8 mouse cellular contexts compared by ENCODE assay signal in genomic region chr15:88819026-88819905, GRCm38 (mm10). TPM values are rescaled to one million over a fixed set of nuclear protein-coding genes. Genes with fewer than 3 reads are reported as not detected.
DNase-seq lines count a peak whose midpoint lies in the region; ATAC-seq lines count a peak whose summit lies in the region.

Alg12 (minus strand) TSS chr15:88819318.
Creld2 (plus strand) TSS chr15:88819646.

- peak; percentile 96 for ATAC-seq in erythroblast, adult 5-6 weeks (replicated peaks; ENCODE audit: low FRiP score, poor library complexity, severe bottlenecking)
- ATAC-seq in kidney, embryonic 15.5 days (replicated peaks; ENCODE audit: low FRiP score) = peak; percentile 99
- ATAC-seq in monocyte, adult 5-6 weeks (replicated peaks; ENCODE audit: insufficient number of reproducible peaks, low FRiP score, low TSS enrichment, poor library complexity, severe bottlenecking) = peak; percentile 96

- no peaks in the 10 kb centered on the region for H3K27me3 ChIP-seq in heart, embryonic 10.5 days (ENCODE audit: insufficient read depth, poor library complexity, severe bottlenecking)
- H3K27me3 ChIP-seq in kidney, embryonic 15.5 days = no peaks in the 10 kb centered on the region

- H3K4me1 ChIP-seq in heart, embryonic 10.5 days = peaks cover 28% of the 10 kb centered on the region
- peaks cover 21% of the 10 kb centered on the region for H3K4me1 ChIP-seq in kidney, embryonic 15.5 days

- under 1% methylated on average over 87 of the region's 88 CpGs for whole genome bisulfite sequencing in heart, embryonic 10.5 days
- WGBS in kidney, embryonic 15.5 days = under 1% methylated on average over 88 of the region's 88 CpGs

- peaks cover 65% of the 10 kb centered on the region for H3K36me3 ChIP-seq in heart, embryonic 10.5 days
- peaks cover 49% of the 10 kb centered on the region for H3K36me3 ChIP-seq in kidney, embryonic 15.5 days

- H3K4me3 ChIP-seq in heart, embryonic 10.5 days = peak within 1 kb of the TSS; percentile 94
- H3K4me3 ChIP-seq in kidney, embryonic 15.5 days (replicated peaks) = peak within 1 kb of the TSS; percentile 94

- peak within 1 kb of the TSS; percentile 89 for H3K4me2 ChIP-seq in kidney, embryonic 15.5 days

- H3K9ac ChIP-seq in kidney, embryonic 15.5 days = peak within 1 kb of the TSS; percentile 87

- no peaks in the 10 kb centered on the region for H3K9me3 ChIP-seq in heart, embryonic 10.5 days
- H3K9me3 ChIP-seq in kidney, embryonic 15.5 days (replicated peaks) = no peaks in the 10 kb centered on the region

- DNase-seq in B cell, adult 2 months = peak; percentile 99
- peak; percentile 100 for DNase-seq in brain, adult 2 months (ENCODE audit: low read depth, low spot score)
- DNase-seq in heart, embryonic 10.5 days (ENCODE audit: low spot score) = peak; percentile 100
- peak; percentile 99 for DNase-seq in liver
- DNase-seq in spleen, postnatal 4 days (ENCODE audit: low spot score in 2 of 2) = peak; percentile 98 to 99

- peak within 1 kb of the TSS; percentile 87 for H3K27ac ChIP-seq in heart, embryonic 10.5 days
- H3K27ac ChIP-seq in kidney, embryonic 15.5 days = peak within 1 kb of the TSS; percentile 83

RNA-seq across cellular contexts. Expression of gene Alg12, which starts in this region (rescaled TPM):
- 3.7 and 7.7 TPM in 2 replicates for total RNA-seq in erythroblast, adult 5-6 weeks (2015; ENCODE audit: low replicate concordance)
- total RNA-seq in erythroblast, adult 5-6 weeks (2017; ENCODE audit: low replicate concordance) = 0.42 and 0.94 TPM in 2 replicates
- polyA plus RNA-seq in heart, embryonic 10.5 days (2016; fragmentation: Nextera tagmentation; extraction: Ambion mirVana) = 14.6 and 15.2 TPM in 2 replicates
- 12.2 and 14.3 TPM in 2 replicates for polyA plus RNA-seq in kidney, embryonic 15.5 days (2015; fragmentation: Nextera tagmentation; extraction: Ambion mirVana)
- 5.8 to 15.6 TPM (median 9.6 TPM) in 3 replicates for total RNA-seq in monocyte, adult 5-6 weeks (2017)

RNA-seq across cellular contexts. Expression of gene Creld2, which starts in this region (rescaled TPM):
- total RNA-seq in erythroblast, adult 5-6 weeks (2015; ENCODE audit: low replicate concordance) = 9.8 and 16.7 TPM in 2 replicates
- 15.5 and 17.6 TPM in 2 replicates for total RNA-seq in erythroblast, adult 5-6 weeks (2017; ENCODE audit: low replicate concordance)
- 98.6 and 126 TPM in 2 replicates for polyA plus RNA-seq in heart, embryonic 10.5 days (2016; fragmentation: Nextera tagmentation; extraction: Ambion mirVana)
- polyA plus RNA-seq in kidney, embryonic 15.5 days (2015; fragmentation: Nextera tagmentation; extraction: Ambion mirVana) = 101 and 104 TPM in 2 replicates
- total RNA-seq in monocyte, adult 5-6 weeks (2017) = 59.8 to 71.4 TPM (median 62.8 TPM) in 3 replicates

Comparison
In these comparisons a context has a peak if more than half of its experiments do, and no peak if none do; other contexts are left out.
1. Peak in every context shown above with its lines: DNase-seq, ATAC-seq, H3K4me3 ChIP-seq and H3K27ac ChIP-seq.